Mouse (Mus musculus): Measurements from ENCODE around the gene Pnp.
"Not testable (repeated sequence)": the region's sequence is repeated elsewhere in the genome, so short reads cannot be mapped to it uniquely, and the experiment has no call there.

Pnp gene

GRCm38 (mm10) chr14:50930754-50931492 lies at the start of gene Pnp, which contains the start of gene Pip4p1:
Gene Pnp, plus strand, starts transcription at chr14:50931082.
Gene Pip4p1, minus strand, starts transcription at chr14:50930856.
- peak; percentile 95 to 97 for DNase-seq (ENCODE audit: low spot score in 2 of 2)

GRCm38 (mm10) chr14:50891621-50892020 lies 39.3 kb upstream of the Pnp start:
- DNase-seq (ENCODE audit: low spot score in 2 of 2): no peak

- DNase-seq (ENCODE audit: low spot score in 2 of 2): no peak
These were observed 38.8 kb upstream of the Pnp start for GRCm38 (mm10) chr14:50892091-50892490.

- DNase-seq (ENCODE audit: low spot score in 2 of 2): no peak
These were observed 38.1 kb upstream of the Pnp start for GRCm38 (mm10) chr14:50892541-50893459.

GRCm38 (mm10) chr14:50895407-50895806 lies 35.5 kb upstream of the Pnp start:
- DNase-seq (ENCODE audit: low spot score in 2 of 2): no peak

- DNase-seq (ENCODE audit: low spot score in 2 of 2): peak; percentile 14 to 18
These were observed 34.7 kb upstream of the Pnp start for GRCm38 (mm10) chr14:50895985-50896746.

GRCm38 (mm10) chr14:50896747-50897373 lies 34.0 kb upstream of the Pnp start:
- DNase-seq (ENCODE audit: low spot score in 2 of 2): peak; percentile 11 to 17

GRCm38 (mm10) chr14:50897374-50897765 lies 33.5 kb upstream of the Pnp start, which contains the start of gene Klhl33:
Gene Klhl33, minus strand, starts transcription at chr14:50897507.
- DNase-seq (ENCODE audit: low spot score in 2 of 2): no peak

- DNase-seq (ENCODE audit: low spot score in 2 of 2): not testable (repeated sequence)
These were observed 32.9 kb upstream of the Pnp start for GRCm38 (mm10) chr14:50897992-50898391.

GRCm38 (mm10) chr14:50903973-50904827 lies 26.7 kb upstream of the Pnp start:
- no peak for DNase-seq (ENCODE audit: low spot score in 2 of 2)

- no peak for DNase-seq (ENCODE audit: low spot score in 2 of 2)
These were observed 26.1 kb upstream of the Pnp start for GRCm38 (mm10) chr14:50904828-50905129.

GRCm38 (mm10) chr14:50905327-50905726 lies 25.6 kb upstream of the Pnp start:
- DNase-seq (ENCODE audit: low spot score in 2 of 2): not testable (repeated sequence)

- DNase-seq (ENCODE audit: low spot score in 2 of 2): no peak
These were observed 22.8 kb upstream of the Pnp start for GRCm38 (mm10) chr14:50908126-50908525.

- no peak for DNase-seq (ENCODE audit: low spot score in 2 of 2)
These were observed 19.5 kb upstream of the Pnp start for GRCm38 (mm10) chr14:50911356-50911755.

GRCm38 (mm10) chr14:50923437-50923836 lies 7.4 kb upstream of the Pnp start:
- DNase-seq (ENCODE audit: low spot score in 2 of 2): not testable (repeated sequence)

- peak; percentile 98 for DNase-seq (ENCODE audit: low spot score in 2 of 2)
These were observed 6.4 kb upstream of the Pnp start, which contains the start of the genes Osgep and Apex1 for GRCm38 (mm10) chr14:50924281-50925064. Gene Osgep, minus strand, starts transcription at chr14:50924893. Gene Apex1, plus strand, starts transcription at chr14:50924968.

GRCm38 (mm10) chr14:50925111-50925920 lies 5.6 kb upstream of the Pnp start:
- no peak for DNase-seq (ENCODE audit: low spot score in 2 of 2)

- no peak for DNase-seq (ENCODE audit: low spot score in 2 of 2)
These were observed 3.5 kb upstream of the Pnp start for GRCm38 (mm10) chr14:50927366-50927765.

- DNase-seq (ENCODE audit: low spot score in 2 of 2): no peak
These were observed 931 bp upstream of the Pnp start for GRCm38 (mm10) chr14:50929951-50930350.
